Mouse (Mus musculus) CD4-positive, CD25-positive, alpha-beta regulatory T cell, adult 2 months (primary cell): ENCODE measurements around the gene Naa38.

ENCODE experiments used
- DNase-seq: peaks from one replicate; pipeline ENCODE4 v3.0.0-alpha.2; 2012; ENCODE audit warnings: low read depth, low spot score

Naa38 gene

GRCm38 (mm10) chr11:69413221-69414181 is 18.2 kb downstream of the Naa38 start, which contains the start of gene Kdm6b:
Kdm6b (minus strand) TSS chr11:69413675.
- DNase-seq, result peak; percentile 41

GRCm38 (mm10) chr11:69414421-69415326 is 19.4 kb downstream of the Naa38 start:
- peak; percentile 25 for DNase-seq

- DNase-seq, result no peak
These were observed 20.0 kb downstream of the Naa38 start for GRCm38 (mm10) chr11:69415327-69415667.

GRCm38 (mm10) chr11:69415668-69416451 is 20.6 kb downstream of the Naa38 start:
- DNase-seq, result peak; percentile 61

- DNase-seq, result no peak
These were observed 21.2 kb downstream of the Naa38 start for GRCm38 (mm10) chr11:69416509-69416908.

GRCm38 (mm10) chr11:69416921-69417448 is 21.7 kb downstream of the Naa38 start:
- peak; percentile 27 for DNase-seq

- DNase-seq, result peak; percentile 82
These were observed 22.4 kb downstream of the Naa38 start for GRCm38 (mm10) chr11:69417449-69418384.

GRCm38 (mm10) chr11:69418481-69419442 is 23.5 kb downstream of the Naa38 start:
- DNase-seq, result peak; percentile 93

- peak; percentile 69 for DNase-seq
These were observed 24.1 kb downstream of the Naa38 start for GRCm38 (mm10) chr11:69419443-69419812.

- DNase-seq, result peak; percentile 76
These were observed 24.7 kb downstream of the Naa38 start for GRCm38 (mm10) chr11:69419813-69420553.

GRCm38 (mm10) chr11:69420554-69421000 is 25.3 kb downstream of the Naa38 start:
- no peak for DNase-seq

GRCm38 (mm10) chr11:69421131-69421977 is 26.1 kb downstream of the Naa38 start:
- no peak for DNase-seq

GRCm38 (mm10) chr11:69422842-69423241 is 27.6 kb downstream of the Naa38 start:
- no peak for DNase-seq

GRCm38 (mm10) chr11:69423885-69424284 is 28.6 kb downstream of the Naa38 start:
- DNase-seq, result no peak

- no peak for DNase-seq
These were observed 31.0 kb downstream of the Naa38 start for GRCm38 (mm10) chr11:69426246-69426645.

- DNase-seq, result peak; percentile 55
These were observed 33.5 kb downstream of the Naa38 start for GRCm38 (mm10) chr11:69428751-69429150.

GRCm38 (mm10) chr11:69429313-69429712 is 34.0 kb downstream of the Naa38 start:
- DNase-seq, result no peak
